Mouse (Mus musculus) neural tube, embryonic 13.5 days (tissue): ENCODE data around the gene Ptges2. TPM values are rescaled to one million over a fixed set of nuclear protein-coding genes. Genes with fewer than 3 reads are reported as not detected.

Experiments used
- ATAC-seq: fragments of 200-750 bp; cut with Nextera tagmentation; 2 replicates; pipeline ENCODE4 v1.8.0; 2017; ENCODE audit warnings: low read depth, mild to moderate bottlenecking, moderate TSS enrichment, moderate library complexity
- H3K27ac ChIP-seq: fragments of 300-500 bp; sonication (generic); replicated peaks from 2 replicates; pipeline ENCODE4 v1.5.1; 2015; ENCODE audit warnings: moderate library complexity, mild to moderate bottlenecking, inconsistent platforms
- H3K27me3 ChIP-seq: fragments of 300-500 bp; sonication (generic); 2 replicates; pipeline ENCODE4 v1.6.1; 2015; ENCODE audit warnings: mild to moderate bottlenecking, inconsistent platforms
- H3K36me3 ChIP-seq: fragments of 300-500 bp; sonication (generic); 2 replicates; pipeline ENCODE4 v1.6.1; 2015; ENCODE audit warnings: mild to moderate bottlenecking, inconsistent platforms
- H3K4me1 ChIP-seq: fragments of 300-500 bp; sonication (generic); replicated peaks from 2 replicates; pipeline ENCODE4 v1.6.1; 2015; ENCODE audit warnings: inconsistent platforms
- H3K4me2 ChIP-seq: fragments of 300-500 bp; sonication (generic); 2 replicates; pipeline ENCODE4 v1.6.1; 2015; ENCODE audit warnings: inconsistent platforms, mild to moderate bottlenecking, moderate library complexity
- H3K4me3 ChIP-seq: fragments of 300-500 bp; sonication (generic); 2 replicates; pipeline ENCODE4 v1.5.1; 2015; ENCODE audit warnings: mild to moderate bottlenecking, inconsistent platforms
- H3K9ac ChIP-seq: fragments of 300-500 bp; sonication (generic); 2 replicates; pipeline ENCODE4 v1.6.1; 2015; ENCODE audit warnings: moderate library complexity, mild to moderate bottlenecking, inconsistent platforms
- H3K9me3 ChIP-seq: fragments of 300-500 bp; sonication (generic); 2 replicates; pipeline ENCODE4 v1.6.1; 2016; ENCODE audit warnings: inconsistent platforms
- WGBS: fragments of 180-500 bp; shearing (Covaris S2); methylation state at CpG from one replicate; pipeline ENCODE4 v1.1.7; 2015; 5-methylcytosine and 5-hydroxymethylcytosine counted together
- polyA plus RNA-seq: library from polyadenylated mRNA; unstranded; fragments of >200 nt; fragmentation: Nextera tagmentation; extraction: Ambion mirVana; gene quantifications from 2 replicates; pipeline ENCODE4 v1.2.1, GENCODE M21; 2015

The Ptges2 gene
- 44.3 and 46.0 TPM in 2 replicates for polyA plus RNA-seq

- Histone ChIP-seq H3K27ac (peak within 1 kb of the TSS; percentile 92), H3K9ac (peak within 1 kb of the TSS; percentile 93), H3K36me3 (peaks cover 8% of the 10 kb centered on the region), H3K4me1 (peaks cover 20% of the 10 kb centered on the region), H3K27me3 (no peaks in the 10 kb centered on the region), H3K4me2 (peak within 1 kb of the TSS; percentile 96), H3K9me3 (no peaks in the 10 kb centered on the region), H3K4me3 (peak within 1 kb of the TSS; percentile 93)
- under 1% methylated on average over 31 of the region's 31 CpGs for WGBS
- peak; percentile 93 for ATAC-seq
Measured at GRCm38 (mm10) chr2:32395484-32395945, at the start of gene Ptges2. Gene Ptges2 (plus strand): TSS chr2:32395896.

GRCm38 (mm10) chr2:32347019-32347418 is 48.7 kb upstream of the Ptges2 start:
- no peak overlapping the region for H3K9ac ChIP-seq
- ATAC-seq, result no peak
- WGBS, result 79% methylated on average over 6 of the region's 6 CpGs
- no peak overlapping the region for H3K4me2 ChIP-seq
- H3K4me3 ChIP-seq, result no peak overlapping the region
- H3K27ac ChIP-seq, result no peak overlapping the region
- no peaks in the 10 kb centered on the region for H3K27me3 ChIP-seq
- H3K9me3 ChIP-seq, result no peaks in the 10 kb centered on the region
- peaks cover 44% of the 10 kb centered on the region for H3K4me1 ChIP-seq
- peaks cover 17% of the 10 kb centered on the region; the same call in 1 of the 2 replicates for H3K36me3 ChIP-seq

- Histone ChIP-seq H3K4me3 (no peak overlapping the region), H3K9me3 (no peaks in the 10 kb centered on the region), H3K4me2 (no peak overlapping the region), H3K36me3 (peaks cover 17% of the 10 kb centered on the region; the same call in 1 of the 2 replicates), H3K9ac (no peak overlapping the region), H3K27me3 (no peaks in the 10 kb centered on the region), H3K4me1 (peaks cover 40% of the 10 kb centered on the region), H3K27ac (no peak overlapping the region)
- 77% methylated on average over 11 of the region's 11 CpGs for WGBS
- no peak for ATAC-seq
Measured at GRCm38 (mm10) chr2:32348311-32348710, 47.4 kb upstream of the Ptges2 start.

GRCm38 (mm10) chr2:32349625-32350255 is 46.0 kb upstream of the Ptges2 start:
- peak overlapping the region; percentile 89; the same call in 1 of the 2 replicates for H3K9ac ChIP-seq
- H3K4me3 ChIP-seq, result no peak overlapping the region
- ATAC-seq, result no peak
- H3K4me2 ChIP-seq, result 0 out of 2 replicates have a peak overlapping the region, but pooled peaks have one; percentile 5
- peaks cover 16% of the 10 kb centered on the region; the same call in 1 of the 2 replicates for H3K36me3 ChIP-seq
- no peaks in the 10 kb centered on the region for H3K9me3 ChIP-seq
- WGBS, result 64% methylated on average over 8 of the region's 8 CpGs
- no peaks in the 10 kb centered on the region for H3K27me3 ChIP-seq
- peaks cover 38% of the 10 kb centered on the region for H3K4me1 ChIP-seq
- no peak overlapping the region for H3K27ac ChIP-seq

- no peak overlapping the region for H3K4me3 ChIP-seq
Measured at GRCm38 (mm10) chr2:32350471-32351051, 45.1 kb upstream of the Ptges2 start.

GRCm38 (mm10) chr2:32351471-32351961 is 44.2 kb upstream of the Ptges2 start:
- peak overlapping the region; percentile 96 for H3K27ac ChIP-seq
- ATAC-seq, result peak; percentile 15; the same call in 1 of the 2 replicates
- no peaks in the 10 kb centered on the region for H3K9me3 ChIP-seq
- peak overlapping the region; percentile 89 for H3K9ac ChIP-seq
- no peaks in the 10 kb centered on the region for H3K27me3 ChIP-seq
- H3K4me1 ChIP-seq, result peaks cover 34% of the 10 kb centered on the region
- WGBS, result 48% methylated on average over 9 of the region's 9 CpGs
- H3K4me2 ChIP-seq, result peak overlapping the region; percentile 73
- peaks cover 9% of the 10 kb centered on the region; the same call in 1 of the 2 replicates for H3K36me3 ChIP-seq
- H3K4me3 ChIP-seq, result peak overlapping the region; percentile 74

More at GRCm38 (mm10) chr2:32350471-32351051, 45.1 kb upstream of the Ptges2 start:
- peaks cover 12% of the 10 kb centered on the region; the same call in 1 of the 2 replicates for H3K36me3 ChIP-seq
- H3K9ac ChIP-seq, result peak overlapping the region; percentile 89
- H3K4me1 ChIP-seq, result peaks cover 34% of the 10 kb centered on the region
- ATAC-seq, result no peak
- no peak overlapping the region for H3K27ac ChIP-seq
- 52% methylated on average over 13 of the region's 13 CpGs for WGBS
- H3K9me3 ChIP-seq, result no peaks in the 10 kb centered on the region
- H3K4me2 ChIP-seq, result peak overlapping the region; percentile 73
- H3K27me3 ChIP-seq, result no peaks in the 10 kb centered on the region

- under 1% methylated on average over 30 of the region's 52 CpGs for WGBS
- ATAC-seq, result peak; percentile 78
Measured at GRCm38 (mm10) chr2:32352151-32353006, 43.3 kb upstream of the Ptges2 start, which contains the start of gene Ciz1. Gene Ciz1 (plus strand): TSS chr2:32352327.

GRCm38 (mm10) chr2:32353007-32353542 is 42.6 kb upstream of the Ptges2 start, which contains the start of gene Dnm1:
Gene Dnm1 (minus strand): TSS chr2:32353338.
- Histone ChIP-seq H3K27ac (peak within 1 kb of the TSS; percentile 96), H3K4me3 (peak within 1 kb of the TSS; percentile 74), H3K27me3 (0 out of 2 replicates have a peak, but pooled peaks cover 2% of the 10 kb centered on the region), H3K4me2 (peak within 1 kb of the TSS; percentile 73), H3K4me1 (peaks cover 34% of the 10 kb centered on the region), H3K36me3 (peaks cover 4% of the 10 kb centered on the region; the same call in 1 of the 2 replicates), H3K9me3 (no peaks in the 10 kb centered on the region), H3K9ac (peak within 1 kb of the TSS; percentile 89)
- ATAC-seq, result peak; percentile 38
- WGBS, result under 1% methylated on average over 63 of the region's 63 CpGs

More at GRCm38 (mm10) chr2:32352151-32353006, 43.3 kb upstream of the Ptges2 start, which contains the start of gene Ciz1:
- Histone ChIP-seq H3K4me2 (peak within 1 kb of the TSS; percentile 73), H3K9me3 (no peaks in the 10 kb centered on the region), H3K36me3 (peaks cover 4% of the 10 kb centered on the region; the same call in 1 of the 2 replicates), H3K4me3 (peak within 1 kb of the TSS; percentile 74), H3K27ac (peak within 1 kb of the TSS; percentile 96), H3K27me3 (no peaks in the 10 kb centered on the region), H3K9ac (peak within 1 kb of the TSS; percentile 89), H3K4me1 (peaks cover 34% of the 10 kb centered on the region)

GRCm38 (mm10) chr2:32353836-32354235 is 41.9 kb upstream of the Ptges2 start:
- H3K4me1 ChIP-seq, result peaks cover 34% of the 10 kb centered on the region
- H3K9ac ChIP-seq, result no peak overlapping the region
- H3K27me3 ChIP-seq, result 0 out of 2 replicates have a peak, but pooled peaks cover 6% of the 10 kb centered on the region
- WGBS, result 80% methylated on average over 6 of the region's 6 CpGs
- H3K36me3 ChIP-seq, result peaks cover 4% of the 10 kb centered on the region; the same call in 1 of the 2 replicates
- H3K4me2 ChIP-seq, result peak overlapping the region; percentile 73
- no peak for ATAC-seq
- H3K4me3 ChIP-seq, result 0 out of 2 replicates have a peak overlapping the region, but pooled peaks have one; percentile 74
- H3K9me3 ChIP-seq, result no peaks in the 10 kb centered on the region
- H3K27ac ChIP-seq, result no peak overlapping the region

GRCm38 (mm10) chr2:32354336-32354895 is 41.3 kb upstream of the Ptges2 start:
- no peak for ATAC-seq
- WGBS, result 90% methylated on average over 3 of the region's 3 CpGs

More at GRCm38 (mm10) chr2:32354336-32354895, 41.3 kb upstream of the Ptges2 start:
- no peak overlapping the region for H3K27ac ChIP-seq
- no peak overlapping the region for H3K4me2 ChIP-seq
- H3K9me3 ChIP-seq, result no peaks in the 10 kb centered on the region
- no peak overlapping the region for H3K9ac ChIP-seq
- peaks cover 4% of the 10 kb centered on the region; the same call in 1 of the 2 replicates for H3K36me3 ChIP-seq
- peaks cover 33% of the 10 kb centered on the region for H3K4me1 ChIP-seq
- 0 out of 2 replicates have a peak, but pooled peaks cover 6% of the 10 kb centered on the region for H3K27me3 ChIP-seq
- no peak overlapping the region for H3K4me3 ChIP-seq
